Mouse (Mus musculus) megakaryocyte, embryonic 14.5 days (primary cell): ENCODE measurements around the gene Rora.

Source experiments
- FLI1 ChIP-seq: IDR thresholded peaks from 2 replicates; pipeline ENCODE4 v1.6.1; 2012; ENCODE audit warnings: low read length, inconsistent platforms, mixed read lengths
- GATA1 ChIP-seq: IDR thresholded peaks from 3 replicates; pipeline ENCODE4 v1.6.1; 2012; ENCODE audit warnings: mixed read lengths, low read length, inconsistent platforms, borderline replicate concordance

DNA sequence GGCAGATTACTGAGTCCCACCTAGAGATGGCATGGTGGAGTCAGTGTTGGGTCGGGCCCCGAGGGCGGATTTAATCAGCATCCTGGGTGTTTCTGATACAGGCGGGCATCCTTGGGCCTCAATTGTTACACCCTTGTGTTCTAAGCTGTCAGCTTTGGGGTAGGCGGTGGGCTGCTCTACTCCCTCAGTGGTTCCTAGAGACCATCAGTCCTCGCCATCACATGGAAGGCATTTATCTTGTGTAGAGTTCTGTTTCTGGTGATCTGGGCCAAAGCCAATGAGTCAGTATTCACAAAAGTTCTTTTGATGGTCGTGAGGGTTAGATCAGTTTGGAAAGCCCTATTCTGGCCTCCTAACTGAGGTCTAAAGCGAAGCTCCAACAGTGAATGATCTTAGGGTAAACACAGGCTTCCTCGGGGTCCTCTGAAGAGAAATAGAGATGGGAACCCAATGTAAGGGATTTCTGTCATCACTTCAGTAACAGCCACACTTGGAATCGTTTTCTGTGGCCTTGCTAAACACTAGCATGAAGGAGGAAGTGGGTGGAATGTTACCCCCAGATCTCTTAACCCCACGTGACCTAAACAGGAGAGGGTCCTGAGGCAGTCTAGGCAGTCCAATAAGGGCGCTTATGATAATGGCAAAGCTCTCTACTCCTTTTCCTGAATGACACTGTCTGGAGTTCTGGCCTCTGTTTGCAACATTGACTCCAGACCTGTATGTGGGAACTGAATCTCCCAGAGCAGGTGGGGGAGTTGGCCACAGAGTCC lies 645.2 kb downstream of the Rora start:
- no peak for TF ChIP-seq FLI1
- no peak for TF ChIP-seq GATA1
